Mouse (Mus musculus) midbrain, embryonic 16.5 days (tissue): ENCODE data around the gene Olfr591. TPM values are rescaled to one million over a fixed set of nuclear protein-coding genes. Genes with fewer than 3 reads are reported as not detected.

Experiments used
- ATAC-seq: fragments of 200-750 bp; cut with Nextera tagmentation; 2 replicates; pipeline ENCODE4 v1.8.0; 2017; ENCODE audit warnings: moderate TSS enrichment
- H3K27ac ChIP-seq: fragments of 300-500 bp; sonication (generic); 2 replicates; pipeline ENCODE4 v1.5.1; 2014; ENCODE audit warnings: mild to moderate bottlenecking, low read length, mixed read lengths
- H3K27me3 ChIP-seq: fragments of 300-500 bp; sonication (generic); 2 replicates; pipeline ENCODE4 v1.6.1; 2014; ENCODE audit warnings: low read depth, low read length, mixed read lengths; ENCODE audit not compliant: control insufficient read depth, insufficient read depth
- H3K36me3 ChIP-seq: fragments of 300-500 bp; sonication (generic); 2 replicates; pipeline ENCODE4 v1.6.1; 2014; ENCODE audit warnings: mild to moderate bottlenecking, low read length, moderate library complexity, mixed read lengths; ENCODE audit not compliant: control insufficient read depth, insufficient read depth
- H3K4me1 ChIP-seq: fragments of 300-500 bp; sonication (generic); 2 replicates; pipeline ENCODE4 v1.6.1; 2014; ENCODE audit warnings: mild to moderate bottlenecking, low read length, mixed read lengths; ENCODE audit not compliant: control insufficient read depth, insufficient read depth
- H3K4me2 ChIP-seq: fragments of 300-500 bp; sonication (generic); 2 replicates; pipeline ENCODE4 v1.6.1; 2014; ENCODE audit warnings: mild to moderate bottlenecking, low read length, mixed read lengths
- H3K4me3 ChIP-seq: fragments of 300-500 bp; sonication (generic); 2 replicates; pipeline ENCODE4 v1.5.1; 2014; ENCODE audit warnings: low read depth, mild to moderate bottlenecking, low read length, moderate library complexity, mixed read lengths
- H3K9ac ChIP-seq: fragments of 300-500 bp; sonication (generic); 2 replicates; pipeline ENCODE4 v1.6.1; 2014; ENCODE audit warnings: low read depth, low read length, mixed read lengths
- H3K9me3 ChIP-seq: fragments of 300-500 bp; sonication (generic); replicated peaks from 2 replicates; pipeline ENCODE4 v1.6.1; 2014; ENCODE audit warnings: mild to moderate bottlenecking, low read length, mixed read lengths; ENCODE audit not compliant: control insufficient read depth, poor library complexity, severe bottlenecking
- WGBS: fragments of 180-500 bp; shearing (Covaris S2); extraction: QIAGEN DNeasy Blood & Tissue Kit; methylation state at CpG from one replicate; pipeline ENCODE4 v1.1.7; 2014; 5-methylcytosine and 5-hydroxymethylcytosine counted together
- polyA plus RNA-seq: library from polyadenylated mRNA; unstranded; fragments of >200 nt; fragmentation: Nextera tagmentation; extraction: Ambion mirVana; gene quantifications from 2 replicates; pipeline ENCODE4 v1.2.1, GENCODE M21; 2015

Olfr591 gene
- polyA plus RNA-seq, 1 experiment from 2014 or later = not detected

DNA sequence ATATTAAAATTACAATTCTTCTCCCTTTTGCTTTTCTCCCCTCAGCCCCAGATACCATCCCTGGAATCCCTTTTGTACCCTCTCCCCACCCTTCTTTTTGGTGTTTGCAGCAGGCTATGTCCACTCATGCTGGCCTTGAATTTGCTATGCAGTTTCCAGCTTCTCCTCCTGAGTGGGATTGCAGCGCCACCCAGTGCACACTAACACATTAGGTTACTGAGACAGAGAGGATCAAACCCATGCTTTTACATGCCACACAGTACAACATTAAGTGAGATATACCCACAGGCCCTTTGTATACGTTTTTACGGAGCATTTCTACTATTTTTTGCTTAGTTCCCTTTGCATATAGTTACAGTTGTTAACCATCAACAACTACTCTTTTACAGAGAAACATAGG lies 58.7 kb downstream of the Olfr591 start:
- Histone ChIP-seq H3K4me1 (no peaks in the 10 kb centered on the region), H3K27me3 (no peaks in the 10 kb centered on the region), H3K27ac (no peak overlapping the region), H3K9ac (no peak overlapping the region), H3K9me3 (no peaks in the 10 kb centered on the region), H3K36me3 (no peaks in the 10 kb centered on the region), H3K4me3 (no peak overlapping the region), H3K4me2 (no peak overlapping the region)
- ATAC-seq = no peak
- WGBS = 54% methylated on average over 3 of the region's 3 CpGs

Other genes starting within 250 kb of the Olfr591 start
- gene Olfr573-ps1, start 235.8 kb downstream of the Olfr591 start, polyA plus RNA-seq = not detected in 2 replicates
- not detected in 2 replicates for gene Olfr574, start 229.9 kb downstream of the Olfr591 start, polyA plus RNA-seq
- not detected in 2 replicates for gene Olfr575, start 219.6 kb downstream of the Olfr591 start, polyA plus RNA-seq
- gene Olfr576, start 215.7 kb downstream of the Olfr591 start, polyA plus RNA-seq = not detected in 2 replicates
- gene Olfr577, start 202.4 kb downstream of the Olfr591 start, polyA plus RNA-seq = not detected in 2 replicates
- gene Olfr578, start 189.0 kb downstream of the Olfr591 start, polyA plus RNA-seq = not detected in 2 replicates
- not detected in 2 replicates for gene Olfr582, start 140.3 kb downstream of the Olfr591 start, polyA plus RNA-seq
- gene Olfr583, start 127.0 kb downstream of the Olfr591 start, polyA plus RNA-seq = not detected in 2 replicates
- not detected in 2 replicates for gene Olfr584, start 96.5 kb downstream of the Olfr591 start, polyA plus RNA-seq
- not detected in 2 replicates for gene Olfr585, start 80.6 kb downstream of the Olfr591 start, polyA plus RNA-seq
- not detected in 2 replicates for gene Olfr586, start 52.7 kb downstream of the Olfr591 start, polyA plus RNA-seq
- gene Olfr588-ps1, start 37.5 kb downstream of the Olfr591 start, polyA plus RNA-seq = not detected in 2 replicates
- not detected in 2 replicates for gene Olfr589, start 22.0 kb downstream of the Olfr591 start, polyA plus RNA-seq
- not detected in 2 replicates for gene Olfr592, start 6.5 kb upstream of the Olfr591 start, polyA plus RNA-seq
- gene Olfr593, start 33.5 kb upstream of the Olfr591 start, polyA plus RNA-seq = not detected in 2 replicates
- not detected in 2 replicates for gene Olfr594, start 38.7 kb upstream of the Olfr591 start, polyA plus RNA-seq
- not detected in 2 replicates for gene Usp17ld, start 74.2 kb upstream of the Olfr591 start, polyA plus RNA-seq
- gene Olfr596, start 127.3 kb upstream of the Olfr591 start, polyA plus RNA-seq = 0.06 TPM in 1 of 2 replicates, not detected in the other
- gene Olfr597, start 138.0 kb upstream of the Olfr591 start, polyA plus RNA-seq = not detected in 2 replicates
- gene Olfr598, start 145.2 kb upstream of the Olfr591 start, polyA plus RNA-seq = not detected in 2 replicates
- not detected in 2 replicates for gene Olfr599, start 157.6 kb upstream of the Olfr591 start, polyA plus RNA-seq
- gene Olfr600, start 171.3 kb upstream of the Olfr591 start, polyA plus RNA-seq = not detected in 2 replicates
- gene Olfr601, start 184.3 kb upstream of the Olfr591 start, polyA plus RNA-seq = not detected in 2 replicates
- gene Olfr603, start 207.8 kb upstream of the Olfr591 start, polyA plus RNA-seq = not detected in 2 replicates
- gene Usp17lc, start 236.7 kb upstream of the Olfr591 start, polyA plus RNA-seq = not detected in 2 replicates